Mouse (Mus musculus) urinary bladder, adult 2 months (tissue): Measurements from ENCODE around the gene Tnfrsf17. TPM values are rescaled to one million over a fixed set of nuclear protein-coding genes. Genes with fewer than 3 reads are reported as not detected.
"Not testable (repeated sequence)": the region's sequence is repeated elsewhere in the genome, so short reads cannot be mapped to it uniquely, and the experiment has no call there.

ENCODE experiments used
- DNase-seq: peaks from one replicate; pipeline ENCODE4 v3.0.0; 2022; ENCODE audit warnings: low spot score
- polyA plus RNA-seq: library from polyadenylated mRNA; depleted of rRNA; stranded (reverse); fragments of >200 nt; gene quantifications from 2 replicates; pipeline ENCODE4 v1.2.3, GENCODE M21; 2012; rRNA removed

Tnfrsf17 gene
- polyA plus RNA-seq, 1 experiment = 1.9 TPM

DNA sequence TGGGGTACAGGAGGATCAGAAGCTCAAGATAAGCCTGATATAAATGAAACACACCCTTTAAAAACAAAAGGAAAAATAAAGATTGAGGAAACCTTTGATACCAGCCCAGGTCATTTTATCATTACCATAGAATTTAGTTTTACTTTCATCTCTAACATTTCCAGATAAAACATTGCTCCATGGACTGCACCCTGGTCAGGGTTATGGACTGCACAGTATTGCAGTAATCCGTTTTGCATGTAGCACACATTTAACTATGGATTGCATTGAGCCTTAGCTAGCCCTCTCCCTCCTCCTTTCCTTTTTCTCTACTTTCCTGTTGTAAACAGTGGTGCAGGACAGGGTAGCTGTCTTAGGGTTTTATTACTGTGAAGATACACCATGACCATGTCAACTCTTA lies 17.4 kb downstream of the Tnfrsf17 start:
- DNase-seq = no peak

DNA sequence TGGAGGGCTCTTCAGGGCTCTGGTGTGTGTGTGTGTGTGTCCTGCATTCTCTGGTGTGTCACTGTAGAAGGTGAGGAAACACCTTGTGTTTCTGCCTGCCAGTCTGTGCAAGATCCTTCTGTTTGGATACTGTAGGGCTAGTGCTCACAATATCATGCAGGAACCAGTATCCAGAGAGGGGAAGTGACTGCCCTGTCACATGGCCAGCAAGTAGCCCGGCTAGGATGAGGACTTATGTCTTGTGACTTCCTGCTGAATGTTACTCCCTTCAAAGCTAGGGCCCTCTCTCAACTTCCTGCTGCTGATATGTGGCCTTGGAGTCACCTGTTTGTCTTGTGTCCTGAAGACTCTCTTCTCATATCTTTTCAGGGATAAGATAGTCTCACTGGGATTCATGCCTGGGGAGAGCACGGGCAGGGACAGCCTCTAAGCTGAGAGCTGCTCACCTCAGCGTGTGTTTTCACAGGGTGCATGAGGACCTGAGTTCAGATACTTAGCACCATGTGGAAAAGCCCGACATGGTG lies 29.7 kb downstream of the Tnfrsf17 start:
- DNase-seq = no peak

DNA sequence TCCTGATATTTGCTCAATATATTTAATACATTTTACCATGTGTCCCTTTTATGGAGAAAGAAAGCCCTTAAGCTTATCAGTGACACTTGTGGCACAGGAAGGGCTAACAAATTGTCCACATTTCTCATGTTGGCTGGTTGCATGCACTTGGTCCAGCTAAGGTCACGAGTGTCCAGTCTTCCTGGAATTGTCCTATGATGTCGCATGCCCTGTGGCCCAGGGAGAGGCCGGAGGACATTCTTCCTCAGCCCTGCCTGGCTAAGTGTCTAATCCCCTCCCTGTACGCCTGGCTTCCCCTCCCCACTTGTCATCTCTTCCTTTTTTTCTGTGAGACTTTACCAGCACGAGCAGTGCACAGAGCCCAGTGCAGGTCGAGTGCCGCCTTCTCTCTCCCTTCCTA lies 38.3 kb downstream of the Tnfrsf17 start:
- no peak for DNase-seq

DNA sequence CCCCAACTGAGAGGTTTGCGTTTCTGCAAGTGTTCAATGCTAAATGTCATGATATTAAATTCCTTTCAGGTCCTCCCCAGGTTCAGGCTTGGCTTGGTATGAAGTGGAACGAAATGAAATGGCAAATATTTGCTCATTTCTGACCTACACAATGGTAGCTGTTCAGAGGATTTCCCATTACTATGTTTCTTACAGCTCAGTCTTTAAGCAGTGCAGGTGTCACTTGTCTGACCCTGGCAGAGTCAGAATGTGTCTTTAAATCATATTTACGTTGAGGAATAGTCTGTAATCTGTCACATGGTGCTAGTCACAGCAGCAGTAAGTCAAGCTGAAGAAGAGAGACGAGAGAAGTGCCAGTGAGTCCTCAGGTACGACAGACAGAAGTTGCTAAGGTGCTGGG lies 45.6 kb downstream of the Tnfrsf17 start:
- no peak for DNase-seq

DNA sequence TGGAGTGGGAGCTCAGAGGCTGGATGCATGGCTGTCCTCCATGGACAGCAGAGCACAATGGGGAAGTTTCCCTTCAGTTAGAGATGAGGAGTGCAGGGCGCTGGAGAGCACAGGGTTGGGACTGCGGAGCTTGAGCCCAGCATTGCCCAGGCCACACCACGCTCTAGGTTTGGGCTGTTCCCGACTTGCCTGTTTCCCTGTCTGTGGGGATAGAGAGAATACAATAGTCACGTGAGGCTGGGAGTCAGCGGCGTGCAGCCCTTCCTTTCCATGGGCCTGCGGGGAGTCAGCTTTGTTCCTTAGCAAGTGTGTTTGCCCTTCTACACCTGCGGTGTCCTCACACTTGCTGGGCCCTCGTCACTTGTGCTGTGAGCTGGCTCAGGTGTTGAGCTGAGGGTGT lies 46.3 kb downstream of the Tnfrsf17 start:
- no peak for DNase-seq

DNA sequence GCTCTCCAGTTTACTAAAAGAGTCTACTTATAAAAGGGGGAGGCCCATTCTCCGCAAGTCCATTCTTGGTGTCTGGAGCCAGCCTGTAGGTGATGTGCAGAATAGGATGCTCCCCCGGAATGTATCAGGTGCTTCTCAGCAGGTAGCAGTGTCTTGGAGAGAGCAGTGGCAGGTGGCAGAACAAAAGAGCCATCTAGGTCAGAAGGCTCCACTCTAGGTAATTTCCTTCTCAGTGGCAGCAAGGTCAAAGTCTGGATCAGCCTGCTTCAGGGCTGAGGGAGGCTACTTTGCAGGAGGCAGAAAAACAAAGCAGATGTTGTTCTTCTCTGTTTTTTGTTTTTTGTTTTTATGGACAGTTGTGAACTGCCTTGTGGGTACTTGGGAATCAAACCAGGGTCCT lies 47.0 kb downstream of the Tnfrsf17 start:
- not testable (repeated sequence) for DNase-seq

DNA sequence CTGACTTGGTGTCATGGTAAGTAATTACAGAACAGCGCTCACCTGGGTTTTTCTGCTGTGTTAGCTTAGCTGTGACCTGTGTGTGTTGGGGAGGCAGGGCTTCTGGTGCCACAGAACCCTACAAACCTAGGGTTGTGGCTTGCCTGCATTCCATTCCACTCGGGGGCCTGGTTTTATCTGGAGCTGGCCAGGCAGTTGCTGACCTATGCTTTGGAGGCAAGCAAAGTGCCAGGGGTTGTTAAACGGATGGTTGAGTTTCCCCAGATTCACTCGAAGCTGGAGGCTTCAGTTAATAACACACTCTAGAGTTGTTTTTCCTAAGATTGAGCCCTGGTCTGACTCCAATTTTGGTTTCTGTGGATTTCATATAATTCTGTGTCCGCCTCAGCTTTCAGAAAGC lies 52.0 kb downstream of the Tnfrsf17 start:
- no peak for DNase-seq

DNA sequence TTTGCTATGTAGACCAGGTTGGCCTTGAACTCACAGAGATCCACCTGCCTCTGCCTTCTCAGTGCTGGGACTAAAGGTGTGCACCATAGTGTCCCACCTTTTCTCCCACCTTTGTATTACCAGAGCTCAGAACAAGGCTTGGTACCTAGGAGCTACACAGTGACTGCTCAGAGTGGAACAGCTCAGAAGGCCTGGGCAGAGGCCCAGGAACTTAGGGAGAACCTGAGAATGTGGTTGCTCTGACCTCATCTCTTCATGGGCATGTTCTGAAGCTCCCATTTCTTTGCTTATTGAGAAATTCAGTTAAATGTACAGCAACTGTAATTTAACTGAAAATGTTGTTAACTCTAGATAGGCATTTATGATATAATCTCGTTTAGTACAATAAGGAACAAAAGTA lies 53.2 kb downstream of the Tnfrsf17 start:
- no peak for DNase-seq

DNA sequence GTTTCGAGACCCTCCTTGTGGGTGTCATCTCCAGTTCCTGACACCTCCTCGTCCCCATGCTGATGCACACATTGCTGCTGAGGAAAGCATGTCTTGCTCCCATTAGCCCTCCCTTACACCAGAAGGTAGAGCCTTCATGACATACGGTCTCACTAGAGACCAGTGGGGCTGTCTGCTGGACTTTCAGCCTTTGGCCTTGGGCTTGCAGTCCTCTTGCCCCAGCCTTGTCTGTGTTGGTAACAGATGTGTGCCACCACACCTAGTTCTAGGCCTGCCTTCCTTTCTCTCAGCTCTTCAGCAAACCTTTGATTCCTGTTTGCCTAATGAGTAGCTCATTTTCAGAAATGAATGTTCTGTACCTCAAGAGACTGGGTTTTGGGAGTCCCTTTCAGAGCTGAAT lies 54.8 kb downstream of the Tnfrsf17 start:
- DNase-seq = no peak

DNA sequence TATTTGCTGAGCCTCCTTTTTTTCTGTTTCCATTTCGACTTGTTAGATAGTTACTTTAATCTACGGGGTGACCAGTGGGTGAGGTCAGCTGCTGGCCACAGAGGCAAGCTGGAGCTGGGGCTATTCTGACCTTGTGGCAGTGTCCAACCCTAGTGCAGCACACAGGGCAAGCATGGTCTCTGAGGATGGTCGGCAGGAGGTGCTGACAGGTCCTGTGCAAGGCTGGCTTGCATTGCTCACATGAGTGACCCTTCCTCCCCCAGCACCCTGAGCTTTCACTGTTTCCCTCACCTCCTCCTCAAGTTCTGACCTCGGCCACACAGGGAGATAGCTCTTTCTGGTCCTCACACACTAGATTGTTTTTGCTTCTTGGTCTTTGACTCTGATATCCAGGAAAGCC lies 55.5 kb downstream of the Tnfrsf17 start:
- no peak for DNase-seq

DNA sequence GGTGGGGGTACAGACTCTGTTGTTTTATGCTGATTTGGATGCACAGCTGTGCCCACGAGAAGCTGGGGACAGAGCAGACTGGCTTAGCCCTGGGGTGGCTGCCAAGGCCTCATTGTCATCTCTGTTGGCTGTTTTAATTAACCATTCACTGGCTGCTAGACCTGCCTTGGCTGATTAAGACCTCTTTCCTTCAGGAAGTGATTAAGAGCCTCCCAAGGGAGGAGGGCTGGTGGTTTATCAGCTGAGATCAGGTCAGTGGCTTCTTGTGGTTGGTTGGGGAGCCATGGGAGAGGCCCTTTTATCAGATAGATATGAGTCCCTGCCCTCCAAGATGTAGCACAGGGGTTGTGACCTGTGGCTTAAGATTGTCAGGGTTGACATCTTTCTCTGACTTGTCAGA lies 56.0 kb downstream of the Tnfrsf17 start:
- DNase-seq = no peak

Other genes with a start within 250 kb of the Tnfrsf17 start
- gene Litaf, start 247.7 kb upstream of the Tnfrsf17 start, polyA plus RNA-seq = 47.8 and 57.6 TPM in 2 replicates
- gene Txndc11, start 179.2 kb upstream of the Tnfrsf17 start, polyA plus RNA-seq = 17.5 and 18.6 TPM in 2 replicates
- gene Zc3h7a, start 137.4 kb upstream of the Tnfrsf17 start, polyA plus RNA-seq = 141 and 178 TPM in 2 replicates
- 50.0 and 50.9 TPM in 2 replicates for gene Rsl1d1, start 110.5 kb upstream of the Tnfrsf17 start, polyA plus RNA-seq
- 44.5 and 55.8 TPM in 2 replicates for gene Gspt1, start 59.5 kb upstream of the Tnfrsf17 start, polyA plus RNA-seq
- 8.1 and 8.6 TPM in 2 replicates for gene Snx29, start 9.1 kb downstream of the Tnfrsf17 start, polyA plus RNA-seq